Mouse (Mus musculus): ENCODE data around the gene Bcl2l11.

The Bcl2l11 gene

DNA sequence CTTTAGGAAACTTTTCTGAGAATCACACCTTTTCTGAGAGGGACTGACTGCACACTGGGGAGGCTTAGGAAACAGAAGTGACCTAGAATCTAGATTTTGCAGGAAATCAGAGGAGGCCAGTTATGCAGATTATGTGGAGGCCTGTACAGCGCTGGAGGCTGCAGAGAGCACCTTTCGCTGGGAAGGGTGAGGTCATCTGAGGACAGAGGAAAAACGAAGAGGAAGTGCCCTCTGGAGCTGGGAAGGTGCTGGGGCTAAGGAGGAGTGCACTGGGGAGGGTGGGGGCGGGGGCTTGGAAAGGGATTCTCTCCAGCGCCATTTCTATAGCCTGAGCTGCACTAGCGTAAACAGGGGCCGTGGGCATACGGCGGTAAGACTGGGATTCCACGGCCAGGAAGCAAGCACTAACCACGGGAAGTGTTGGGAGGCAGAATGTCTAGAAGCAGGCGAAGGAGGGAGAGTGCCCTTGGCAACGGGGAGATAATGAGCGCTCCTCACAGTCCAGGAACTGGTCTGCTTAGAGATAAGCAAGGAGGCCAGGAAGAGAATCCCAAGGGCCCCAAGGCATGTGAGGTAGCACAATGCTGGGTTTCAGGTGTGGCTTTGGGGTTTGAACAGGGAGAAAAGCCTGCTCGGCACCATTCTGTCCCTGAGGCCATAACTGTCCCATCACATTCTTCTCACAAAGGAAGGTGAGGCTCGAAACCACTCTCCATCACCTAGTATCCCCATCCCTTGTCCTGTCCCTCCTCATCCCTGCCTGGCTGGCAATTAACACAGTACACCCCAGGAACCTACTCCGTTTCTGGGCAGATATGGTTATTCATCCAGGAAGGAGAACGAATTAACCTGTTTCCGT, 85.4 kb downstream of the Bcl2l11 start:
- in situ Hi-C loops (cut with MboI) = no loop called here

DNA sequence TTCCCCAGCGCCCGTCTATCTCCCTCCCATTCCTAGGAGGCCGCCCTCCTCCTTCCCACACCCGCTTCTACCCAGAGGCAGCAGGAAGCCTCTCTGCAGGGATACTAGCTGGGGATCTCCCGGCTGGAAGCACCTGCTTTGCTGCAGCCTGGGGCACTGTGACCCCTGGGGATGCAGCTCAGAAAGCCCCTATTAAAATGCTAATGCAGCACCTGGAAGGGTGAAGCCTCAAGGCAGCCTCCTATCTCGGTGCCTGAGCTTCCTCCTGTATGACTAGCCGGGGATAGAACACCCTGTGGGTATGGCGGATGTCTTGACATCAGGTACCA, 86.0 kb downstream of the Bcl2l11 start:
- in situ Hi-C loops (cut with MboI) = no loop called here
